Mouse (Mus musculus) brain, embryonic 14.5 days (tissue): ENCODE data around the gene Il4ra. TPM values are rescaled to one million over a fixed set of nuclear protein-coding genes. Genes with fewer than 3 reads are reported as not detected.
A peak's percentile ranks its signal among the peaks of the same experiment; 100 is the strongest.

Experiments
- DNase-seq: peaks from one replicate; pipeline ENCODE4 v3.0.0-alpha.2; 2011; ENCODE audit warnings: low read depth
- CTCF ChIP-seq: fragments of 200-500 bp; IDR thresholded peaks from 2 replicates; pipeline ENCODE4 v1.5.1; 2012; ENCODE audit warnings: inconsistent platforms, mild to moderate bottlenecking, moderate library complexity, borderline replicate concordance; ENCODE audit not compliant: insufficient read depth, insufficient read length; ENCODE audit errors: extremely low read depth
- POLR2A ChIP-seq: fragments of 200-500 bp; IDR thresholded peaks from 2 replicates; pipeline ENCODE4 v1.6.1; 2012; ENCODE audit warnings: mild to moderate bottlenecking, inconsistent platforms, borderline replicate concordance; ENCODE audit not compliant: poor library complexity, insufficient read depth, insufficient read length, severe bottlenecking; ENCODE audit errors: extremely low read depth
- polyA plus RNA-seq: library from polyadenylated mRNA; depleted of rRNA; stranded (reverse); fragments of >200 nt; gene quantifications from 2 replicates; pipeline ENCODE4 v1.2.3, GENCODE M21; 2012; rRNA removed

The Il4ra gene
- 4.2 and 6.3 TPM in 2 replicates for polyA plus RNA-seq

GRCm38 (mm10) chr7:125551766-125552709, at the start of gene Il4ra:
Il4ra (plus strand) TSS chr7:125552120.
- TF ChIP-seq CTCF (no peak), POLR2A (0 out of 2 replicates have a peak, but pooled peaks have one; percentile 8)
- peak; percentile 92 for DNase-seq

DNA sequence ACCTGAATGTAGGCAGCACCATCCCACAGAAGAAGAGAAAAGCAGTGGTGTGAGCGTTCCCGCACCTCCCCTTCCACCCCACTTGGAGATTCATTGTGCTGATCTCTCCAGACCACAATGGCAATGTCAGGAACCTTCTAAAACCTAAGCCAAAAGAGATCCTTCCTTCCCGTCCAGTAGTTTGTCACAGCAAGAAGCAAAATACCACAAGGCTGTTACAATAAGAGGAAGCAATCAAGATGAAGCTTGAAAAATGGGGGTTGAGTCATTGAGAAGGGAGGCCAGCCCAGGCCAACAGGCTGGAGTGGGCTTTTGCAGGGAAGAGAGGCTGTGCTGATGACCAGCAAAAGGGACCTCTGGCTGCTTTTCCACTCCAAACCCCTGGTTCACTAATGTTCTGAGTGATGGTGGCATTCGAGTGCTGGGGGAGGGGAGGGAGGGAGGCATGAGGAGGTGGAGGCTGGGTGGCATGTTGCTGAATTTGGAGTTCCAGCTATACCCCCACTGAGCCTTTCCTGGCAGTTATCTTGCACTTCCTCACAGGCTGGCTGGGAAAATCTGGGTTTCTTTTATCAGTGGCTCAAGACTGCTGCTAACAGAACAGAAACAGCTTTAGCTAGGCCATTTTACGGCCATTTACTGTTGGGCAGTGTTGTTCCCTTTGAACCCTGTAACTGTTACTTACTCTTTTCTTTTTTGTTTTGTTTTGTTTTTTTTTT, 48.4 kb upstream of the Il4ra start:
- TF ChIP-seq CTCF (no peak), POLR2A (no peak)
- DNase-seq, result no peak

- DNase-seq, result no peak
- TF ChIP-seq CTCF, result no peak
- TF ChIP-seq POLR2A, result no peak
These were observed 47.3 kb upstream of the Il4ra start for GRCm38 (mm10) chr7:125504618-125505017.

DNA sequence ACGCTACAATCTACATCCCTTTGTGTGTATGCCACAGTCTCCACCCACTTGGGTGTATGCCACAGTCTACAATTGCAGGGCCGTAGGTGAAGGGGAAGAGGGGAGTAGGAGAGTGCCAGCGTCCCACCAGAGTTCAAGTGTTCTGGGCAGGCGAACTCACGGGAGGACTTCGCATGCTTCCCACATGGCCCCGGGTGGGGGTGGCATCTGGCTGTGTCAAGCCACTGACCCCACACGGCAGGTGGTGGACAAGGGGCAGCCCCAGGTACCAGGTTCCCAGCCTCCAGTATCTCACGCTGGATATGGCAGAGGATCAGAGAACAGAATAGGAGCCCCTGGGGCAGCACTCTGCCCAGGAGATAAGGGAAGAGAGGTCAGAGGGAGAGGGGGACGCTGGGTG, 46.4 kb upstream of the Il4ra start:
- DNase-seq, result peak; percentile 11
- TF ChIP-seq POLR2A, result no peak
- TF ChIP-seq CTCF, result no peak

DNA sequence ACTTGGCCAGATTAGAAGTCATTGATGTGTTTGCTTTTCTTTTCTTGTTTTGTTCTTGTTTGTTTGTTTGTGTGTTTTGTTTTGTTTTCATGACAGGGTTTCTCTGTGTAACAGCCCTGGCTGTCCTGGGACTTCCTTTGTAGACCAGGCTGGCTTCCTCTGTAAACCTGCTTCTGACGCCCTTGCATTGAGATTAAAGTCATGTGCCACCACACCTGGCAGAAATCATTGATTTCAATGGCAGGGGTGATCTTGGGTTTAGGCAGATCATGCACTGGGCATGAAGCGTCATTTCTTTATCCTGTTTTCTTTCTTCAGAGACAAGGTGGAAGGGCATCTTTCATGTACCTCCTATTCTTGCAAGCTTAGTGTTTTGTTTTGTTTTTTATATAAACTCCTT, 44.6 kb upstream of the Il4ra start:
- no peak for DNase-seq
- no peak for TF ChIP-seq CTCF
- TF ChIP-seq POLR2A, result no peak

- no peak for DNase-seq
- TF ChIP-seq CTCF, result no peak
- no peak for TF ChIP-seq POLR2A
These were observed 40.5 kb upstream of the Il4ra start for GRCm38 (mm10) chr7:125511432-125511831.

- DNase-seq, result no peak
- TF ChIP-seq CTCF (no peak), POLR2A (no peak)
These were observed 40.1 kb upstream of the Il4ra start for GRCm38 (mm10) chr7:125511852-125512251.

GRCm38 (mm10) chr7:125515081-125515853, 36.7 kb upstream of the Il4ra start:
- TF ChIP-seq POLR2A (no peak), CTCF (no peak)
- no peak for DNase-seq

DNA sequence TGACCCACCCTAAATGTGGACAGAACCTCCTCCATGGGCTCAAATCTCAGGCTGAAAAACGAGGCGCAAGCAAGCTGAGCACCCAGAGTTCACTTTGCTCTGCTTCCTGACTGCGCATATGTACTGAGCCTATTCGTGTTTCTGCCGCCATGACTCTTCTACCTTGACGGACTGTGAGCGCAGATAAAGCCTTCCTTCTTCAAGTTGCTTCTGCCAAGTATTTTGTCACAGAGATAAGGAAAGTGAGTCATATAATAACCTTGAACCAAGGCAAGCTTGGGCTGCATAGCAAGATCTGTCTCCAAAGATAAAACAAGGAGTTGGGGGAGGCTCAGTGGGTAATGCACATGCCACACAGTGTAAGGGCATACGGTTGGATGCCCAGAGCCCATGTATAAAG, 35.2 kb upstream of the Il4ra start:
- no peak for TF ChIP-seq POLR2A
- TF ChIP-seq CTCF, result no peak
- no peak for DNase-seq

DNA sequence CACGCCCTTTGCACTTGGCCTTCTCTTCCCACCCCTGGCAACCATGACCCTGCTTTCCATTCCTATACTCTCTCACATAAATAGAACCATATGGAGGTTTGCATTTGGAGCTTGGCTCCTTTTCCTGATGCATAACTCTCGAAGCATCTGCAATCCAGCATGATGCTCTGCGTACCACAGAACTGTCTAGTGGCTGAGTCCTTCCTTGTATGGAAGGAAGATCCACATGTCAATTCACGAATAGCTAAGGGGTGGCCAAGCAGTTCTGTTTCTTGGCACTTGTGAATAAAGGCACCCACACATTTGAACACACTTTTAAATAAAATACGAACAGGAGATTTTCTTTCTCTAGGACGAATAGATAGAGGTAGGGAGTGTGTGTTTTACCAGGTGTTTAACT, 34.5 kb upstream of the Il4ra start:
- DNase-seq, result no peak
- no peak for TF ChIP-seq CTCF
- TF ChIP-seq POLR2A, result no peak

- TF ChIP-seq CTCF (no peak), POLR2A (no peak)
- DNase-seq, result no peak
These were observed 32.2 kb upstream of the Il4ra start for GRCm38 (mm10) chr7:125519715-125520114.
